Mouse (Mus musculus) R1 (cell line): ENCODE measurements around the gene Klc4.

ENCODE experiments used
- DNase-seq: peaks from one replicate; pipeline ENCODE4 v3.0.0-alpha.2; 2018; ENCODE audit warnings: low read depth, low spot score

The Klc4 gene

GRCm38 (mm10) chr17:46651755-46652547 is 6.1 kb upstream of the Klc4 start:
- DNase-seq: no peak

- DNase-seq: no peak
Measured at GRCm38 (mm10) chr17:46651292-46651691, 5.5 kb upstream of the Klc4 start.

- peak; percentile 95 for DNase-seq
Measured at GRCm38 (mm10) chr17:46650232-46651031, 4.6 kb upstream of the Klc4 start, which contains the start of gene Cul7. Gene Cul7, plus strand, starts transcription at chr17:46650337.

- no peak for DNase-seq
Measured at GRCm38 (mm10) chr17:46649811-46650210, 4.0 kb upstream of the Klc4 start.

- DNase-seq: no peak
Measured at GRCm38 (mm10) chr17:46648436-46648835, 2.6 kb upstream of the Klc4 start.

GRCm38 (mm10) chr17:46647279-46647678 is 1.5 kb upstream of the Klc4 start:
- no peak for DNase-seq

- DNase-seq: no peak
Measured at GRCm38 (mm10) chr17:46646322-46646662, 470 bp upstream of the Klc4 start.

GRCm38 (mm10) chr17:46644916-46645475 is 826 bp downstream of the Klc4 start:
- no peak for DNase-seq

- DNase-seq: no peak
Measured at GRCm38 (mm10) chr17:46644152-46644805, 1.5 kb downstream of the Klc4 start.

- no peak for DNase-seq
Measured at GRCm38 (mm10) chr17:46642060-46642459, 3.8 kb downstream of the Klc4 start.

GRCm38 (mm10) chr17:46639929-46640328 is 5.9 kb downstream of the Klc4 start:
- DNase-seq: no peak

- peak; percentile 75 for DNase-seq
Measured at GRCm38 (mm10) chr17:46636831-46637523, 8.8 kb downstream of the Klc4 start.

- peak; percentile 95 for DNase-seq
Measured at GRCm38 (mm10) chr17:46629685-46630441, 16.0 kb downstream of the Klc4 start.

GRCm38 (mm10) chr17:46628791-46629684 is 16.8 kb downstream of the Klc4 start, which contains the start of gene Ptk7:
Gene Ptk7, minus strand, starts transcription at chr17:46629504.
- peak; percentile 93 for DNase-seq

- DNase-seq: no peak
Measured at GRCm38 (mm10) chr17:46628471-46628790, 17.4 kb downstream of the Klc4 start.

- DNase-seq: no peak
Measured at GRCm38 (mm10) chr17:46627409-46627808, 18.4 kb downstream of the Klc4 start.

- DNase-seq: no peak
Measured at GRCm38 (mm10) chr17:46624598-46624997, 21.2 kb downstream of the Klc4 start.

GRCm38 (mm10) chr17:46623819-46624557 is 21.8 kb downstream of the Klc4 start:
- DNase-seq: peak; percentile 36

- peak; percentile 48 for DNase-seq
Measured at GRCm38 (mm10) chr17:46622269-46622668, 23.6 kb downstream of the Klc4 start.
